Mouse (Mus musculus) effector memory CD4-positive, alpha-beta T cell, adult 7 months (primary cell): ENCODE data around the gene Cyfip1. TPM values are rescaled to one million over a fixed set of nuclear protein-coding genes. Genes with fewer than 3 reads are reported as not detected.

Experiments used
- polyA plus RNA-seq: library from polyadenylated mRNA; unstranded; fragments of 100-300 nt; shearing (Covaris generic); gene quantifications from one replicate; pipeline ENCODE4 v1.2.1, GENCODE M21; 2017

Gene Cyfip1
- 24.8 TPM for polyA plus RNA-seq

DNA sequence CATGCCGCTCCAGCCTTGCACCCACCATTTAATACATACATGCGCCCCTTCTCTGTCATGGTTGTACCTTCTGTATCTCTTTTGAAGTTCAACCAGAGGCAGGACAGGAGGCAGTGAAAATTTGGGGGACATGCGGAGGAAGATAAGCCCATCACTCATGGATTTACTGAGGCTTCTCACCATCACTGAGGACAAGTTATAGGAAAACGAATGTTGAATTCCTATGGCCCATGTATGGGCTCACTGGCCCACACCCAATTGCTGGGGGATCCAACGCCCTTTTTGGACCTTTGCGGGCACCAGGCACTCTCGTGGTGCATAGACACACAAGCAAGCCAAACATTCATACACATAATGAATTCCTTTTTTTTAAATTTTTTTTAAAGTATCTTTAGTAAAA is at the start of gene Cyfip1:
Cyfip1 (plus strand) TSS at position 301 of the 400 bp plus-strand sequence.

DNA sequence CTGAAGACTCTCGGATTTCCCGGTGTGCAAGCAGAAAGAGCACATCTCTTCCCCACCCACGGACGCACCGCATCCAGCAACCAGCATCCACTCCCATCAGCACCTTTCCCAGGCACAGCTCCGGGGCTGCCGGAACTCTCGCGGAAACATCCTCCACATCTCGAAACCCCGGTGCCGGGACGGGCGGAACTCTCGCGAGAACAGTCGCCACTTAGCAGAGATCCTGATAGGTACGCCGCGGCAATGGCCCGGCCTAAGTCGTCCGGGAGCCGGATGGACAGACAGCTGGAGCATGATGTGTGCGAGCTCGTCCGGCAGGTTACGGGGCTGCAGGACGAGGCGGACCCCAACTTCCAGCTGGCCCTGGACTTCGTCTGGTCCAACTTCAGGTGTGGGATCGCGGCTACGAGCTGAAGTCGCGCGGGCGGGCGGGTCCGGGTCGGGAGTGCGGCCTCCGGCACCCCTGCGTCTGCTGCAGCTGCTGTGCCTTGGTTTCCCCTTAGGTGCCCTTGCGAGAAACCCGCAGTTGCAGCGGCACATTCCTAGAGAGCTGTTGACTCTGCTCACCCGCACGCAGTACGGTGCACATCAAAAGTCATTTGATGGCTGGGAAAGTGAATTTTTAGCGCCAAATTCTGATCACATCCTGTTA is 47.5 kb upstream of the Cyfip1 start, which contains the start of gene Tubgcp5:
Tubgcp5 (plus strand) TSS at position 203 of the 652 bp plus-strand sequence.

GRCm38 (mm10) chr7:55962004-55962908 is 120.7 kb downstream of the Cyfip1 start, which contains the start of gene Nipa2:
Gene Nipa2 (minus strand): TSS chr7:55962476.

Other genes starting within 250 kb of the Cyfip1 start
- 0.29 TPM for gene Siglech, start 73.6 kb upstream of the Cyfip1 start, polyA plus RNA-seq
- 22.0 TPM for gene Tubgcp5, start 47.6 kb upstream of the Cyfip1 start, polyA plus RNA-seq
- 39.5 TPM for gene Nipa2, start 120.7 kb downstream of the Cyfip1 start, polyA plus RNA-seq
- 0.91 TPM for gene Nipa1, start 178.2 kb downstream of the Cyfip1 start, polyA plus RNA-seq
- 26.9 TPM for gene Herc2, start 208.5 kb downstream of the Cyfip1 start, polyA plus RNA-seq